Mouse (Mus musculus): Measurements from ENCODE around the gene Tnmd. TPM values are rescaled to one million over a fixed set of nuclear protein-coding genes. Genes with fewer than 3 reads are reported as not detected.

The Tnmd gene
- 0.69 and 1.1 TPM in 2 replicates for polyA plus RNA-seq (2021; fragmentation: Nextera tagmentation)
- long read RNA-seq, experiment 1, partial matches to known transcripts, result 0 of 1 reads
- long read RNA-seq, experiment 1, other reads (novel, unspliced or antisense), result 0 of 1 reads
- long read RNA-seq, experiment 2, partial matches to known transcripts, result 0 of 1 reads
- long read RNA-seq, experiment 2, other reads (novel, unspliced or antisense), result 0 of 1 reads

GRCm38 (mm10) chrX:133850680-133851079 lies at the start of gene Tnmd:
Gene Tnmd (plus strand): TSS chrX:133850980.

GRCm38 (mm10) chrX:133898014-133898542 lies 47.3 kb downstream of the Tnmd start, which contains the start of gene Tspan6:
Gene Tspan6 (minus strand): TSS chrX:133898429.

GRCm38 (mm10) chrX:133908261-133908660 lies 57.5 kb downstream of the Tnmd start, which contains the start of gene Srpx2:
Gene Srpx2 (plus strand): TSS chrX:133908426.

Other genes with a start within 250 kb of the Tnmd start
- 5.8 and 6.5 TPM in 2 replicates for gene Pcdh19, start 162.0 kb upstream of the Tnmd start, polyA plus RNA-seq (2021; fragmentation: Nextera tagmentation)
- 21.7 and 24.8 TPM in 2 replicates for gene Tspan6, start 47.4 kb downstream of the Tnmd start, polyA plus RNA-seq (2021; fragmentation: Nextera tagmentation)
- gene Srpx2, start 57.4 kb downstream of the Tnmd start, polyA plus RNA-seq (2021; fragmentation: Nextera tagmentation), result 0.66 and 0.84 TPM in 2 replicates
- 0.10 and 0.58 TPM in 2 replicates for gene Sytl4, start 130.8 kb downstream of the Tnmd start, polyA plus RNA-seq (2021; fragmentation: Nextera tagmentation)
- gene Cstf2, start 208.2 kb downstream of the Tnmd start, polyA plus RNA-seq (2021; fragmentation: Nextera tagmentation), result 32.2 and 32.9 TPM in 2 replicates

Data from left cerebral cortex, adult 6 months (tissue).